Mouse (Mus musculus) brain, embryonic 14.5 days (tissue): ENCODE measurements around the gene Rpgr.

ENCODE experiments used
- CTCF ChIP-seq: fragments of 200-500 bp; IDR thresholded peaks from 2 replicates; pipeline ENCODE4 v1.5.1; 2012; ENCODE audit warnings: inconsistent platforms, mild to moderate bottlenecking, moderate library complexity, borderline replicate concordance; ENCODE audit not compliant: insufficient read depth, insufficient read length; ENCODE audit errors: extremely low read depth
- POLR2A ChIP-seq: fragments of 200-500 bp; IDR thresholded peaks from 2 replicates; pipeline ENCODE4 v1.6.1; 2012; ENCODE audit warnings: mild to moderate bottlenecking, inconsistent platforms, borderline replicate concordance; ENCODE audit not compliant: poor library complexity, insufficient read depth, insufficient read length, severe bottlenecking; ENCODE audit errors: extremely low read depth

GRCm38 (mm10) chrX:10108558-10108957 lies 108.2 kb downstream of the Rpgr start:
- TF ChIP-seq CTCF (no peak), POLR2A (no peak)
